Mouse (Mus musculus): ENCODE data around the gene S100a4.

S100a4 gene

GRCm38 (mm10) chr3:90623435-90624071 lies 20.0 kb downstream of the S100a4 start:
- DNase-seq (ENCODE audit: low spot score in 2 of 2), result no peak

- no peak for DNase-seq (ENCODE audit: low spot score in 2 of 2)
Measured at GRCm38 (mm10) chr3:90625496-90625895, 21.9 kb downstream of the S100a4 start.

GRCm38 (mm10) chr3:90626266-90627021 lies 22.9 kb downstream of the S100a4 start:
- DNase-seq (ENCODE audit: low spot score in 2 of 2), result no peak

- DNase-seq (ENCODE audit: low spot score in 2 of 2), result no peak
Measured at GRCm38 (mm10) chr3:90627366-90627765, 23.8 kb downstream of the S100a4 start.

- peak in 1 of 2 experiments; percentile 35 for DNase-seq (ENCODE audit: low spot score in 2 of 2)
Measured at GRCm38 (mm10) chr3:90627807-90628206, 24.2 kb downstream of the S100a4 start.

- DNase-seq (ENCODE audit: low spot score in 2 of 2), result no peak
Measured at GRCm38 (mm10) chr3:90629298-90629697, 25.7 kb downstream of the S100a4 start.

- no peak for DNase-seq (ENCODE audit: low spot score in 2 of 2)
Measured at GRCm38 (mm10) chr3:90631984-90632383, 28.4 kb downstream of the S100a4 start.

GRCm38 (mm10) chr3:90638511-90639275 lies 35.1 kb downstream of the S100a4 start:
- DNase-seq (ENCODE audit: low spot score in 2 of 2), result no peak

GRCm38 (mm10) chr3:90639511-90640154 lies 36.1 kb downstream of the S100a4 start:
- DNase-seq (ENCODE audit: low spot score in 2 of 2), result peak; percentile 33 to 53

- DNase-seq (ENCODE audit: low spot score in 2 of 2), result no peak
Measured at GRCm38 (mm10) chr3:90640981-90641380, 37.4 kb downstream of the S100a4 start.

- peak; percentile 17 to 19 for DNase-seq (ENCODE audit: low spot score in 2 of 2)
Measured at GRCm38 (mm10) chr3:90644220-90644619, 40.6 kb downstream of the S100a4 start.

- no peak for DNase-seq (ENCODE audit: low spot score in 2 of 2)
Measured at GRCm38 (mm10) chr3:90647291-90647690, 43.7 kb downstream of the S100a4 start.

GRCm38 (mm10) chr3:90648981-90649380 lies 45.4 kb downstream of the S100a4 start:
- DNase-seq (ENCODE audit: low spot score in 2 of 2), result no peak

GRCm38 (mm10) chr3:90649832-90650231 lies 46.3 kb downstream of the S100a4 start:
- DNase-seq (ENCODE audit: low spot score in 2 of 2), result no peak

GRCm38 (mm10) chr3:90652878-90653508 lies 49.4 kb downstream of the S100a4 start:
- peak; percentile 28 to 49 for DNase-seq (ENCODE audit: low spot score in 2 of 2)

- DNase-seq (ENCODE audit: low spot score in 2 of 2), result no peak
Measured at GRCm38 (mm10) chr3:90653717-90654116, 50.1 kb downstream of the S100a4 start, which contains the start of gene S100a7a. TSS of gene S100a7a (plus strand) at chr3:90654017.
